Comparison of ENCODE assay signal across 7 mouse cellular contexts in genomic region chr11:107573061-107573692, GRCm38 (mm10). TPM values are rescaled to one million over a fixed set of nuclear protein-coding genes. Genes with fewer than 3 reads are reported as not detected.
DNase-seq lines count a peak whose midpoint lies in the region; ATAC-seq and TF ChIP-seq lines count a peak whose summit lies in the region.

No protein-coding gene starts in this region.

- no peak overlapping the region for H3K4me3 ChIP-seq in intestine, embryonic 16.5 days (ENCODE audit: low read length)
- no peak overlapping the region for H3K4me3 ChIP-seq in lung, embryonic 14.5 days (ENCODE audit: low read depth, low read length)

- no peak overlapping the region for H3K4me2 ChIP-seq in intestine, embryonic 16.5 days (ENCODE audit: low read depth, low read length)
- H3K4me2 ChIP-seq in lung, embryonic 14.5 days = no peak overlapping the region

- peaks cover 27% of the 10 kb centered on the region for H3K4me1 ChIP-seq in intestine, embryonic 16.5 days (ENCODE audit: control insufficient read depth, insufficient read depth, low read length)
- H3K4me1 ChIP-seq in lung, embryonic 14.5 days (ENCODE audit: insufficient read depth) = 0 out of 2 replicates have a peak, but pooled peaks cover 4% of the 10 kb centered on the region

- peak overlapping the region; percentile 72; the same call in 1 of the 2 replicates for H3K27ac ChIP-seq in intestine, embryonic 16.5 days (ENCODE audit: low read length)
- H3K27ac ChIP-seq in lung, embryonic 14.5 days (ENCODE audit: low read depth) = peak overlapping the region; percentile 10; the same call in 1 of the 2 replicates

- TF ChIP-seq CTCF in lung, embryonic 14.5 days (IDR thresholded peaks at IDR 0.05; ENCODE audit: low read depth) = 0 out of 2 replicates have a peak, but pooled peaks have one; percentile 10

- H3K9ac ChIP-seq in intestine, embryonic 16.5 days (ENCODE audit: low read depth, low read length) = peak overlapping the region; percentile 10; the same call in 1 of the 2 replicates
- H3K9ac ChIP-seq in lung, embryonic 14.5 days = no peak overlapping the region

- no peaks in the 10 kb centered on the region for H3K9me3 ChIP-seq in intestine, embryonic 16.5 days (ENCODE audit: control insufficient read depth, low read length)
- no peaks in the 10 kb centered on the region for H3K9me3 ChIP-seq in lung, embryonic 14.5 days (ENCODE audit: low read depth, low read length)

- ATAC-seq in intestine, embryonic 16.5 days = peak; percentile 50
- peak; percentile 66; the same call in 1 of the 2 replicates for ATAC-seq in lung, embryonic 14.5 days (ENCODE audit: insufficient read depth)
- ATAC-seq in megakaryocyte progenitor cell, adult 5-6 weeks (replicated peaks; ENCODE audit: poor library complexity) = no peak

- DNase-seq in Muller cell, postnatal 12 days (ENCODE audit: inconsistent ontology term) = peak; percentile 52
- peak; percentile 88 for DNase-seq in adrenal gland, adult 2 months
- DNase-seq in lung, embryonic 14.5 days = peak; percentile 59
- peak; percentile 35 for DNase-seq in thymus, postnatal 25 days
- DNase-seq in spleen, postnatal 4 days (ENCODE audit: low spot score in 2 of 2) = no peak

- H3K36me3 ChIP-seq in intestine, embryonic 16.5 days (ENCODE audit: control insufficient read depth, insufficient read depth, low read length) = peaks cover 17% of the 10 kb centered on the region
- H3K36me3 ChIP-seq in lung, embryonic 14.5 days (ENCODE audit: insufficient read depth) = peaks cover 35% of the 10 kb centered on the region

- WGBS in intestine, embryonic 16.5 days = 38% methylated on average over 11 of the region's 11 CpGs
- WGBS in lung, embryonic 14.5 days = 34% methylated on average over 11 of the region's 11 CpGs

- H3K27me3 ChIP-seq in intestine, embryonic 16.5 days (replicated peaks; ENCODE audit: control insufficient read depth, insufficient read depth, low read length) = no peaks in the 10 kb centered on the region
- H3K27me3 ChIP-seq in lung, embryonic 14.5 days (ENCODE audit: insufficient read depth, low read length) = no peaks in the 10 kb centered on the region

RNA-seq across cellular contexts. Expression of gene Helz, which starts 25.4 kb away (rescaled TPM):
- 10 to 100 TPM; 20.3 to 30.5 TPM for total RNA-seq in adrenal gland, adult 2 months (2021)
- 18.4 and 23.3 TPM in 2 replicates for polyA plus RNA-seq in adrenal gland, adult 2 months (2012; rRNA removed)
- polyA plus RNA-seq in intestine, embryonic 16.5 days (2015; fragmentation: Nextera tagmentation; extraction: Ambion mirVana) = 12.8 and 13.5 TPM in 2 replicates
- polyA plus RNA-seq in lung, embryonic 14.5 days (2014; fragmentation: Nextera tagmentation; extraction: Ambion mirVana) = 25.7 and 27.4 TPM in 2 replicates
- total RNA-seq in megakaryocyte progenitor cell, adult 5-6 weeks (2015) = 25.4 and 27.1 TPM in 2 replicates
- 17.6 and 27.3 TPM in 2 replicates for total RNA-seq in megakaryocyte progenitor cell, adult 5-6 weeks (2017)

Comparison
In these comparisons a context has a peak if more than half of its experiments do, and no peak if none do; other contexts are left out.
1. DNase-seq: peak in Muller cell, postnatal 12 days (single experiment), adrenal gland, adult 2 months (single experiment), lung, embryonic 14.5 days (single experiment) and thymus, postnatal 25 days (single experiment); none in spleen, postnatal 4 days (0 of 2).